Mouse (Mus musculus) lung, embryonic 14.5 days (tissue): ENCODE data around the gene Bmper. TPM values are rescaled to one million over a fixed set of nuclear protein-coding genes. Genes with fewer than 3 reads are reported as not detected.
A peak's percentile ranks its signal among the peaks of the same experiment; 100 is the strongest.

Experiments
- ATAC-seq: fragments of 200-750 bp; cut with Nextera tagmentation; 2 replicates; pipeline ENCODE4 v1.8.0; 2017; ENCODE audit warnings: mild to moderate bottlenecking, moderate TSS enrichment, moderate library complexity; ENCODE audit not compliant: insufficient read depth
- DNase-seq: peaks from one replicate; pipeline ENCODE4 v3.0.0-alpha.2; 2015
- H3K27ac ChIP-seq: fragments of 300-500 bp; sonication (generic); 2 replicates; pipeline ENCODE4 v1.5.1; 2014; ENCODE audit warnings: low read depth, mild to moderate bottlenecking, moderate library complexity
- H3K27me3 ChIP-seq: fragments of 300-500 bp; sonication (generic); 2 replicates; pipeline ENCODE4 v1.6.1; 2014; ENCODE audit warnings: low read length, control low read depth; ENCODE audit not compliant: insufficient read depth
- H3K36me3 ChIP-seq: fragments of 300-500 bp; sonication (generic); 2 replicates; pipeline ENCODE4 v1.6.1; 2014; ENCODE audit warnings: control low read depth; ENCODE audit not compliant: insufficient read depth
- H3K4me1 ChIP-seq: fragments of 300-500 bp; sonication (generic); 2 replicates; pipeline ENCODE4 v1.6.1; 2014; ENCODE audit warnings: antibody characterized with exemption, control low read depth; ENCODE audit not compliant: insufficient read depth
- H3K4me2 ChIP-seq: fragments of 300-500 bp; sonication (generic); 2 replicates; pipeline ENCODE4 v1.6.1; 2014; ENCODE audit warnings: mild to moderate bottlenecking
- H3K4me3 ChIP-seq: fragments of 300-500 bp; sonication (generic); 2 replicates; pipeline ENCODE4 v1.5.1; 2014; ENCODE audit warnings: low read depth, low read length
- H3K9ac ChIP-seq: fragments of 300-500 bp; sonication (generic); 2 replicates; pipeline ENCODE4 v1.6.1; 2014
- H3K9me3 ChIP-seq: fragments of 300-500 bp; sonication (generic); 2 replicates; pipeline ENCODE4 v1.6.1; 2016; ENCODE audit warnings: low read depth, low read length, control low read depth
- CTCF ChIP-seq: IDR thresholded peaks from 2 replicates; pipeline ENCODE4 v1.5.1; 2016; ENCODE audit warnings: antibody characterized with exemption, low read depth
- WGBS: fragments of 180-500 bp; shearing (Covaris S2); extraction: QIAGEN DNeasy Blood & Tissue Kit; methylation state at CpG from one replicate; pipeline ENCODE4 v1.1.7; 2014; 5-methylcytosine and 5-hydroxymethylcytosine counted together
- polyA plus RNA-seq: library from polyadenylated mRNA; unstranded; fragments of >200 nt; fragmentation: Nextera tagmentation; extraction: Ambion mirVana; gene quantifications from 2 replicates; pipeline ENCODE4 v1.2.1, GENCODE M21; 2014

Bmper gene
- polyA plus RNA-seq, 1 experiment from 2014 or later, result 28.7 TPM

- no peak for TF ChIP-seq CTCF
- H3K4me1 ChIP-seq, result no peaks in the 10 kb centered on the region
- no peak overlapping the region for H3K4me2 ChIP-seq
- DNase-seq, result no peak
- no peak overlapping the region for H3K9ac ChIP-seq
- no peak overlapping the region for H3K27ac ChIP-seq
- 90% methylated on average over 4 of the region's 4 CpGs for WGBS
- H3K9me3 ChIP-seq, result no peaks in the 10 kb centered on the region
- no peak overlapping the region for H3K4me3 ChIP-seq
- H3K27me3 ChIP-seq, result no peaks in the 10 kb centered on the region
- no peaks in the 10 kb centered on the region for H3K36me3 ChIP-seq
- ATAC-seq, result no peak
These were observed 23.9 kb upstream of the Bmper start for GRCm38 (mm10) chr9:23198996-23199395.

- Histone ChIP-seq H3K9me3 (no peaks in the 10 kb centered on the region), H3K36me3 (no peaks in the 10 kb centered on the region), H3K27me3 (no peaks in the 10 kb centered on the region), H3K4me1 (no peaks in the 10 kb centered on the region), H3K27ac (no peak overlapping the region), H3K4me2 (no peak overlapping the region), H3K4me3 (no peak overlapping the region), H3K9ac (no peak overlapping the region)
- ATAC-seq (no peak), DNase-seq (peak; percentile 63)
- 91% methylated on average over 1 of the region's 1 CpGs for WGBS
- TF ChIP-seq CTCF, result no peak
These were observed 23.0 kb upstream of the Bmper start for GRCm38 (mm10) chr9:23199841-23200240.

- no peaks in the 10 kb centered on the region for H3K4me1 ChIP-seq
- ATAC-seq (no peak), DNase-seq (no peak)
- 69% methylated on average over 4 of the region's 4 CpGs for WGBS
- no peaks in the 10 kb centered on the region for H3K27me3 ChIP-seq
- H3K9me3 ChIP-seq, result no peaks in the 10 kb centered on the region
- H3K4me2 ChIP-seq, result no peak overlapping the region
- H3K36me3 ChIP-seq, result no peaks in the 10 kb centered on the region
- TF ChIP-seq CTCF, result no peak
- no peak overlapping the region for H3K9ac ChIP-seq
- H3K4me3 ChIP-seq, result no peak overlapping the region
- H3K27ac ChIP-seq, result no peak overlapping the region
These were observed 22.0 kb upstream of the Bmper start for GRCm38 (mm10) chr9:23200828-23201227.

- no peaks in the 10 kb centered on the region for H3K4me1 ChIP-seq
- TF ChIP-seq CTCF, result no peak
- H3K4me3 ChIP-seq, result no peak overlapping the region
- no peaks in the 10 kb centered on the region for H3K36me3 ChIP-seq
- no peak overlapping the region for H3K27ac ChIP-seq
- DNase-seq (no peak), ATAC-seq (no peak)
- no peak overlapping the region for H3K4me2 ChIP-seq
- no peaks in the 10 kb centered on the region for H3K9me3 ChIP-seq
- H3K9ac ChIP-seq, result no peak overlapping the region
- WGBS, result 72% methylated on average over 4 of the region's 4 CpGs
- H3K27me3 ChIP-seq, result no peaks in the 10 kb centered on the region
These were observed 20.4 kb upstream of the Bmper start for GRCm38 (mm10) chr9:23202431-23202830.

- 16% methylated on average over 17 of the region's 17 CpGs for WGBS
- no peaks in the 10 kb centered on the region for H3K27me3 ChIP-seq
- DNase-seq (no peak), ATAC-seq (no peak)
- H3K27ac ChIP-seq, result no peak overlapping the region
- H3K36me3 ChIP-seq, result no peaks in the 10 kb centered on the region
- TF ChIP-seq CTCF, result no peak
- no peaks in the 10 kb centered on the region for H3K4me1 ChIP-seq
- H3K9ac ChIP-seq, result peak overlapping the region; percentile 2; the same call in 1 of the 2 replicates
- H3K4me2 ChIP-seq, result no peak overlapping the region
- no peak overlapping the region for H3K4me3 ChIP-seq
- no peaks in the 10 kb centered on the region for H3K9me3 ChIP-seq
These were observed 18.3 kb upstream of the Bmper start for GRCm38 (mm10) chr9:23204339-23205288.

- no peak for TF ChIP-seq CTCF
- no peak overlapping the region for H3K9ac ChIP-seq
- ATAC-seq (no peak), DNase-seq (no peak)
- no peaks in the 10 kb centered on the region for H3K4me1 ChIP-seq
- H3K9me3 ChIP-seq, result no peaks in the 10 kb centered on the region
- no peak overlapping the region for H3K4me3 ChIP-seq
- no peaks in the 10 kb centered on the region for H3K27me3 ChIP-seq
- no peak overlapping the region for H3K27ac ChIP-seq
- H3K4me2 ChIP-seq, result no peak overlapping the region
- H3K36me3 ChIP-seq, result no peaks in the 10 kb centered on the region
- 21% methylated on average over 3 of the region's 3 CpGs for WGBS
These were observed 17.6 kb upstream of the Bmper start for GRCm38 (mm10) chr9:23205304-23205703.

- no peaks in the 10 kb centered on the region for H3K36me3 ChIP-seq
- no peaks in the 10 kb centered on the region for H3K27me3 ChIP-seq
- 71% methylated on average over 3 of the region's 3 CpGs for WGBS
- no peak overlapping the region for H3K4me2 ChIP-seq
- no peak overlapping the region for H3K9ac ChIP-seq
- no peaks in the 10 kb centered on the region for H3K4me1 ChIP-seq
- H3K9me3 ChIP-seq, result no peaks in the 10 kb centered on the region
- H3K4me3 ChIP-seq, result no peak overlapping the region
- no peak for DNase-seq
- no peak for TF ChIP-seq CTCF
- no peak overlapping the region for H3K27ac ChIP-seq
- ATAC-seq, result no peak
These were observed 17.1 kb upstream of the Bmper start for GRCm38 (mm10) chr9:23205757-23206156.
